Mouse (Mus musculus): ENCODE data around the gene Bud31.

DNA sequence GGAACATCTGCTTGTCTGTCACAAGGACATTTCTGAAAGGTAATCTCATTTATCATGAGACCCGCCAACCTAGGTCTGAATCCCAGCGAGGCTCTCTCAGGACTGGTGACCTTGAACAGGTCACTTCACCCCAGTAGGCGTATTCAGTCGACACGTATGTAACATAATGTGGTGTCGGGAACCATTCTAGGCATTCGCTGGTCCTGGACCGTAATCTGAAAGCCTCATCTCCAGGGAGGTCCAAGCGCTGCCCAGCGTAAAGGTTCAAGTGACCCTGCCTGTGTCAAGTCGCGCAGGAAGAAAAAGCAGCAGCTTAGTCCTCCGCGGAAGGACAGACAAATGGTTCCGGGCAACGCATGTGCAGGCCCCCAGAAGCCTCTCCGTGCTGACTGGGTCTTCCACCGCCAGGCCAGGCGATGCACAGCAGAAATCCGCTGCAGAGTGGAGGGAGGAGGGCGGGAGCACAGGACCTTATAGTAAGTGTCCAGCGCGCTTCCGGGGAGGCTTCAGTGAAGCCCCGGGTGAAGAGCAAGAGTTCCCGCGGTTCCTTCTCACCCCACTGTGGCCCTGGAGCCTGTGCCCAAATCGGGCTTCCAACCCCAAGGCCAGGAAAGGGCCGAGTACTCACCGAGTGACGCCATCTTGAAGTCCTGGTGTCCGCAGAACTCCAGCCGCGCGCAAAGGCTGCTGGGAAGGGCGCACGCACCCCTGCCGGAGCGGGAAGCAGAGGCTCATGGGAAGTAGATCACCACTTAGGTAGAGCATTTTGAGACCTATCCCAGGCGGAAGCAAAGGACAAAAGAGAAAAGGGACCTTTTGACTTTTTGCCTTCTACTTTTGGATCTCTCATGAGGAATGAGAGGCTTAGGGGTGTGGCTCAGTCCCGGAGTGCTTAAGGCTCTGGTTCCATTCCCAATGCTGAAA, 51.0 kb downstream of the Bud31 start:
- TF ChIP-seq POLR2A (IDR thresholded peaks at IDR 0.05; ENCODE audit: control insufficient read depth, low read depth, low read length), result peak; percentile 81
- no peak for TF ChIP-seq CTCF (IDR thresholded peaks at IDR 0.05; ENCODE audit: control insufficient read depth, insufficient read depth, insufficient replicate concordance, low read depth, low read length)
